Mouse (Mus musculus) limb, embryonic 14.5 days (tissue): ENCODE results near the gene Acot12. TPM values are rescaled to one million over a fixed set of nuclear protein-coding genes. Genes with fewer than 3 reads are reported as not detected.

ENCODE experiments used
- ATAC-seq: fragments of 200-750 bp; cut with Nextera tagmentation; 2 replicates; pipeline ENCODE4 v1.8.0; 2017; ENCODE audit warnings: low read depth, moderate number of reproducible peaks, moderate TSS enrichment; ENCODE audit not compliant: low FRiP score
- DNase-seq: peaks from one replicate; pipeline ENCODE4 v3.0.0-alpha.2; 2015; ENCODE audit warnings: low spot score
- H3K27ac ChIP-seq: fragments of 300-500 bp; sonication (generic); replicated peaks from 2 replicates; pipeline ENCODE4 v1.5.1; 2014; ENCODE audit warnings: low read depth, mild to moderate bottlenecking, low read length, moderate library complexity, mixed read lengths
- H3K27me3 ChIP-seq: fragments of 300-500 bp; sonication (generic); 2 replicates; pipeline ENCODE4 v1.6.1; 2014; ENCODE audit warnings: low read length, mixed read lengths; ENCODE audit not compliant: control insufficient read depth, insufficient read depth
- H3K36me3 ChIP-seq: fragments of 300-500 bp; sonication (generic); 2 replicates; pipeline ENCODE4 v1.6.1; 2014; ENCODE audit warnings: mild to moderate bottlenecking, low read length, moderate library complexity, mixed read lengths; ENCODE audit not compliant: control insufficient read depth, insufficient read depth
- H3K4me1 ChIP-seq: fragments of 300-500 bp; sonication (generic); 2 replicates; pipeline ENCODE4 v1.6.1; 2014; ENCODE audit warnings: antibody characterized with exemption, low read length, mixed read lengths; ENCODE audit not compliant: control insufficient read depth, insufficient read depth
- H3K4me2 ChIP-seq: fragments of 300-500 bp; sonication (generic); replicated peaks from 2 replicates; pipeline ENCODE4 v1.6.1; 2014; ENCODE audit warnings: low read depth, mild to moderate bottlenecking, low read length, moderate library complexity; ENCODE audit not compliant: severe bottlenecking
- H3K4me3 ChIP-seq: fragments of 300-500 bp; sonication (generic); replicated peaks from 2 replicates; pipeline ENCODE4 v1.5.1; 2014; ENCODE audit warnings: low read length
- H3K9ac ChIP-seq: fragments of 300-500 bp; sonication (generic); 2 replicates; pipeline ENCODE4 v1.6.1; 2014; ENCODE audit warnings: mild to moderate bottlenecking, low read depth, low read length, moderate library complexity; ENCODE audit not compliant: severe bottlenecking
- H3K9me3 ChIP-seq: fragments of 300-500 bp; sonication (generic); 2 replicates; pipeline ENCODE4 v1.6.1; 2016; ENCODE audit warnings: low read length; ENCODE audit not compliant: control insufficient read depth
- POLR2A ChIP-seq: fragments of 200-500 bp; IDR thresholded peaks from 2 replicates; pipeline ENCODE4 v1.8.0; 2012; ENCODE audit warnings: inconsistent platforms, mild to moderate bottlenecking, moderate library complexity, borderline replicate concordance; ENCODE audit not compliant: insufficient read depth, insufficient read length; ENCODE audit errors: extremely low read depth
- WGBS: fragments of 180-500 bp; shearing (Covaris S2); extraction: QIAGEN DNeasy Blood & Tissue Kit; methylation state at CpG from one replicate; pipeline ENCODE4 v1.1.7; 2014; 5-methylcytosine and 5-hydroxymethylcytosine counted together
- polyA plus RNA-seq, 2 experiments: library from polyadenylated mRNA; depleted of rRNA in 1 of 2; stranded (reverse) in 1 of 2; unstranded in 1 of 2; fragments of >200 nt; fragmentation: Nextera tagmentation in 1 of 2; extraction: Ambion mirVana in 1 of 2; gene quantifications; 2 replicates each; pipeline versions ENCODE4 v1.2.1 to v1.2.3; 2012 to 2014

Gene Acot12
- polyA plus RNA-seq, 2 experiments: 0.11 TPM; not detected in 1

DNA sequence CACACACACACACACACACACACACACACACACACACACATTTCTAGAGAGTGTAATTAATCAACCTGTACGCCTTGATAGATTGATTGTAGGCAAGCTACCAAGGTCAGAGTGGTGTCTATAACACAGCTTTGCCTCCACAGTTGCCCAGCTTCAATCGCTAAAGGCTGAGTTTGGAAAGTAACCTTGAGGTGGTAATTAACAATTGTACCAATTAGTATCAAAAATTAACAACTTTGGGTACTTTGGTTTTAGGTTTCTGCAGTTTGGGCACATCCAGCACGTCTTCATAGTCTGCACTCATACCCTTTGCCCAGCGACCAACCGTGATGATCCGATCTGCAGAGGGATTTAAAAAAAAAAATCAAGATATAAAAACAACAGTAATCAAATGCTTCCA, 55.6 kb downstream of the Acot12 start:
- Histone ChIP-seq H3K27me3 (no peaks in the 10 kb centered on the region), H3K36me3 (peaks cover 68% of the 10 kb centered on the region), H3K4me1 (peaks cover 5% of the 10 kb centered on the region; the same call in 1 of the 2 replicates), H3K9ac (no peak overlapping the region), H3K4me2 (no peak overlapping the region), H3K27ac (no peak overlapping the region), H3K4me3 (no peak overlapping the region), H3K9me3 (no peaks in the 10 kb centered on the region)
- no peak for TF ChIP-seq POLR2A
- ATAC-seq (no peak), DNase-seq (no peak)
- 95% methylated on average over 6 of the region's 6 CpGs for WGBS

DNA sequence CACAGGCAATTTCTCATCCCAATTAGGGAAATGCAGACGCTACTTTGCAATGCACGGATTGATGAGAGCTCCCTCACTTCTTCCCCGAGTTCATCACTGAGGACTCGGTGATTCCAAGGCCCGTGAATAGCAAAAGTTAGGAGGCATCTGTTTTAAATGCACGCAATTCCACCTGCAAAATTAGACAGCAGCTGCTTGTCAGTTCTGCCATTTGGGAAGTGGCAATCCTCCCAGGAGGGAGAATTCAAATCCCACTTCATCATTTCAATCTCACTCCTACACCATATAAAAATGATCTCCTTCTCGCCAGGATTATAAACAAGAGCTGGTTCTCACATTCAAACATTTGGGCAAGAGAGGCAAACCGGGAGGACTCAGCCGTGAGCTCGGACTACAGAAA, 56.1 kb downstream of the Acot12 start:
- Histone ChIP-seq H3K4me2 (no peak overlapping the region), H3K9me3 (no peaks in the 10 kb centered on the region), H3K36me3 (peaks cover 68% of the 10 kb centered on the region), H3K27ac (no peak overlapping the region), H3K4me3 (no peak overlapping the region), H3K27me3 (no peaks in the 10 kb centered on the region), H3K4me1 (no peaks in the 10 kb centered on the region), H3K9ac (no peak overlapping the region)
- ATAC-seq (no peak), DNase-seq (no peak)
- TF ChIP-seq POLR2A: no peak
- 89% methylated on average over 10 of the region's 10 CpGs for WGBS

DNA sequence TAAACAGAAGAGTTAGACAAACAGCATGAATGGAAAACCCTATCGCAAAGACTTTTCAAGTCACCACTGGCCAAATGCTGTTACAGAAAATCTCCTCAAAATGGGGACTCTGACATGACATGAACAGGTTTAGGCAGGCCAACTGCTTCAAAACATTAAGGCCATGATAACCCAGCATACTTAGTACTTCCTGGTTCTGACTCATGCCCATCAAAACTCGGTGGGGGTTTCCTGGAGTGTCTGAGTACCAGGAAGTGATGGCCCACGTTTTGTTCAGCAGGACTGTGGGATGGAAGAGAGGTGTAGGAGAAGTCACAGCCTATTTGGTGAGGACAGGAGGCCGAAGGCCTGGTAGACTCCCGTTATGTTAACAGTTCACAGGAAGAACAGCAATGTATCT, 60.4 kb downstream of the Acot12 start:
- DNase-seq: no peak
- Histone ChIP-seq H3K9me3 (no peaks in the 10 kb centered on the region), H3K27ac (no peak overlapping the region), H3K9ac (no peak overlapping the region), H3K4me2 (no peak overlapping the region), H3K27me3 (no peaks in the 10 kb centered on the region), H3K4me3 (no peak overlapping the region), H3K36me3 (peaks cover 61% of the 10 kb centered on the region), H3K4me1 (no peaks in the 10 kb centered on the region)
- ATAC-seq: no peak
- WGBS: 92% methylated on average over 5 of the region's 5 CpGs
- TF ChIP-seq POLR2A: no peak

DNA sequence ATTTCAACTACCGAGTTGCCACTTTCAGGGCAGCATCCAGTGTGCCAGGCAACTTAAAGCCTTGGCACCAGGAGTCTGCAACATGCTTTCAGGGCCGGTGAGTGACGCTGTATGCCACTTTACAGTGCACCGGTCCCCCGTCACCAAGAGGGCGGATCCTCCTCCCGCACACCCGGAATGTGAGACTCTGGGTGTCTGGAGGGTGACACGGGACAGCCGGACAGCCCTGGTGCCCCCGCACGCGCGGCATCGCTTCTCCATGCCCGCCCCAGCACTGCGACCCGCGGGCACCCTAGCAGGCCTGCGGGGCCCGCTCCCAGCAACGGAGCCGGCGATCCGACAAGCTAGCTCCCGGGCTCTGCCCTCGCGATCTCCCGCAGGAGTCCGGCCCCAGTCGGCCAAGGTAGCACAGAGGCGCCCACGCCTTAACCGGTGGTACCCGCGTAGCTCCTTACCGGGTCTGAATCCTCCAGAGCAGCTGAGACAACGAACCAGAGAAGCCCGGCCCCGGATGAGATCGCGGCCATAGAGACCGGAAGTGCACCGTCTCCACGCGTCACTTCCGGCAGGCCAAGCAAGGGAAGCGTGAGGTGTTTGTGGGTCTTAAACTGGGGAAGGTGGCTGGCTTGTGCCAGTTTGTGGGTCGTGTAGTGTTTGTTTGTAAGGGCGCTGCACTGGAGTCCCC, 66.0 kb downstream of the Acot12 start, which contains the start of gene Zcchc9:
Zcchc9 (minus strand) TSS at position 551 of the 685 bp plus-strand sequence.
- Histone ChIP-seq H3K4me1 (no peaks in the 10 kb centered on the region), H3K9ac (peak within 1 kb of the TSS; percentile 97), H3K27ac (peak within 1 kb of the TSS; percentile 96), H3K4me2 (peak within 1 kb of the TSS; percentile 54), H3K4me3 (peak within 1 kb of the TSS; percentile 95), H3K27me3 (no peaks in the 10 kb centered on the region), H3K36me3 (peaks cover 14% of the 10 kb centered on the region), H3K9me3 (no peaks in the 10 kb centered on the region)
- no peak for TF ChIP-seq POLR2A
- DNase-seq (peak; percentile 92), ATAC-seq (peak; percentile 98)
- WGBS: under 1% methylated on average over 38 of the region's 50 CpGs

DNA sequence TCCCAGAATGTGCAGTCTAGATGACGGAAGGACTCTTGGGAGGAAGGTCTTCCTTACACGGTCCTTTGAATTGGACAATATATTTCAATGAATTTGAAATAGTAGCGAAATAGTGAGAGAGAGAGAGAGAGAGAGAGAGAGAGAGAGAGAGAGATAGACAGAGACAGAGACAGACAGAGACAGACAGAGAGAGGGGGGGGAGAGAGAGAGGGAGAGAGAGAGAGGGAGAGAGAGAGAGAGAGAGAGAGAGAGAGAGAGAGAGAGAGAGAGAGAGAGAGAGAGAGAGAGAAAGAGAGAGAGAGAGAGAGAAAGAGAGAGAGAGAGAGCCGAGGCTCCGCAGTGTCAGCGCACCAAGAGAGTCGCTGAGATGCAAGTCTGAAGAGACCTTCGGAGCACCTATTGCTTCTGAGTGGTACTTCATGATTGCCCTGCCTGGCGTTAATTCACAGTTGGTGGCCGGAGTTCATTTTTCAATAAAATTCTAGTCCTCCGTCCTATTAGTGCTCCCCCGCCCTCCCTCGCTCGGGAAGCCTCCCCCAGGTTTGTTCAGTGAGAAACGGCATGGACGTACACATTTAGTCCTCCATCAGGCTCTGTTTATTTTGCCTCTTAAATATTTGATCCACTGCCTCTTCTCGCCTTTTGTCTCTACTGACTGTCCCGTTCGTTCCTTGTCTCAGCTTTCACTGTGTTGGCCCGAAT, 66.7 kb downstream of the Acot12 start:
- no peak for DNase-seq
- no peak for ATAC-seq
- no peaks in the 10 kb centered on the region for H3K9me3 ChIP-seq
- peak overlapping the region; percentile 96 for H3K27ac ChIP-seq
- no peak for TF ChIP-seq POLR2A
- H3K4me2 ChIP-seq: peak overlapping the region; percentile 54
- no peaks in the 10 kb centered on the region for H3K4me1 ChIP-seq
- 28% methylated on average over 20 of the region's 20 CpGs for WGBS
- H3K27me3 ChIP-seq: no peaks in the 10 kb centered on the region
- H3K4me3 ChIP-seq: peak overlapping the region; percentile 95
- H3K9ac ChIP-seq: peak overlapping the region; percentile 97
- peaks cover 14% of the 10 kb centered on the region for H3K36me3 ChIP-seq
